Comparison of ENCODE assay signal across 9 mouse cellular contexts in the genomic region with DNA sequence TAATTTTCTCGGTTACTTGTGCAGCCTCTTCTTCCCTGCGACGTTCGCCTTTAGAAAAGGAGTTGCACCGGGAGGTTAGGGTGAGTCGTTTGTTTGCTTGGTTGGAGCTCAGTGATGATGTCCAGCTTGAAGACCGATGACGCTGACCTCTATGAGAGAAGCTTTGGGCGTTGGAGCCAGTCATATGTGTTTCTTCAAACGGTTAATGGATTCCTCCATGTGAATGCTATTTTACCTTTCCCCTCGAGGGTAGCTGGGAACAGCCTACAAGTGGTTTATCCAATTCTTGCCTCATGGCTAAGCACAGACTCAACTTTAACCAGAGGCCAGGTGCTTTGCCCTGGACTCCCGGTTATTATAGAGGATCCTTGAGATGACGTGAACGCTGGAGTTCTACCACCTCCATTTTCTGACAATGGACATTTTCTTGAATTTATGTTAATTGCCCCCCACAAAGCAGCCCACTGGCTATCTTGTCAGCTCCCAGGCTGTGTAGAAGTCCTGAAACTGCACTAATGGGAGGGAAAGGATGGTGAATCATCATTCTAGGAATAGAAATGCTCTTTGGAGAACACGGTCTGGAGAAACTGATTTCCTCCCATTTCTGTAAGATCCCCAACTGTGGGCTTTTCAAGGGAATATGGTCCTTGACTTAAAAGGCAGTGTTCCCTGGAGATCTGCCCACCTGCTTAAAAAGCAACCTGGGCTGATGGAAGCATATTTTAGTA. TPM values are rescaled to one million over a fixed set of nuclear protein-coding genes. Genes with fewer than 3 reads are reported as not detected.
DNase-seq lines count a peak whose midpoint lies in the region; ATAC-seq and TF ChIP-seq lines count a peak whose summit lies in the region.
"Had no signal": no experiment of that assay in that cellular context is flagged by ENCODE, and none has a peak within 500 bp of the region (broad histone marks: within the 10 kb centered on the region; RNA-seq: fewer than 3 reads in every experiment).

No protein-coding gene starts in this region.

- 5% methylated on average over 15 of the region's 15 CpGs for WGBS in forebrain, embryonic 13.5 days
- 6% methylated on average over 15 of the region's 15 CpGs for WGBS in midbrain, embryonic 10.5 days

- H3K36me3 ChIP-seq in E14TG2a.4 (ENCODE audit: insufficient read depth, low read length), result no peaks in the 10 kb centered on the region
- H3K36me3 ChIP-seq in forebrain, embryonic 13.5 days (ENCODE audit: poor library complexity, severe bottlenecking), result no peaks in the 10 kb centered on the region
- no peaks in the 10 kb centered on the region for H3K36me3 ChIP-seq in midbrain, embryonic 10.5 days
- H3K36me3 ChIP-seq: G1E had no signal

- intact Hi-C loops in gastrocnemius, postnatal 14 days (cut with DNase I; ENCODE audit: low total_unique reads), result no loop called here

- DNase-seq in gastrocnemius, adult 18-20 months (ENCODE audit: low spot score), result peak; percentile 48
- DNase-seq in gastrocnemius, postnatal 14 days, result no peak
- DNase-seq in kidney, adult 9 months, result peak; percentile 78
- DNase-seq in midbrain, embryonic 10.5 days (ENCODE audit: low spot score), result no peak
- DNase-seq in urinary bladder, postnatal 10 days (ENCODE audit: low spot score), result no peak
- no peak for DNase-seq in adrenal gland, postnatal 10 days

- peaks cover 31% of the 10 kb centered on the region for H3K27me3 ChIP-seq in E14TG2a.4 (ENCODE audit: insufficient read depth, low read length)
- peaks cover 14% of the 10 kb centered on the region for H3K27me3 ChIP-seq in forebrain, embryonic 13.5 days
- H3K27me3 ChIP-seq in midbrain, embryonic 10.5 days (ENCODE audit: low read depth, poor library complexity, severe bottlenecking), result peaks cover 20% of the 10 kb centered on the region

- peak overlapping the region; percentile 95 for H3K27ac ChIP-seq in forebrain, embryonic 13.5 days
- peak overlapping the region; percentile 93 for H3K27ac ChIP-seq in midbrain, embryonic 10.5 days (replicated peaks)

- H3K9me3 ChIP-seq in E14TG2a.4 (ENCODE audit: low read length), result no peaks in the 10 kb centered on the region
- no peaks in the 10 kb centered on the region for H3K9me3 ChIP-seq in forebrain, embryonic 13.5 days (replicated peaks)
- no peaks in the 10 kb centered on the region for H3K9me3 ChIP-seq in midbrain, embryonic 10.5 days (replicated peaks)

- H3K9ac ChIP-seq in forebrain, embryonic 13.5 days, result peak overlapping the region; percentile 66

- peaks cover 17% of the 10 kb centered on the region for H3K4me1 ChIP-seq in E14TG2a.4 (replicated peaks; ENCODE audit: low read depth, low read length)
- H3K4me1 ChIP-seq in forebrain, embryonic 13.5 days, result peaks cover 21% of the 10 kb centered on the region
- H3K4me1 ChIP-seq in midbrain, embryonic 10.5 days, result peaks cover 18% of the 10 kb centered on the region

- peak overlapping the region; percentile 66 for H3K4me2 ChIP-seq in forebrain, embryonic 13.5 days

- peak; percentile 17 for ATAC-seq in forebrain, embryonic 13.5 days

- peak overlapping the region; percentile 97 for H3K4me3 ChIP-seq in E14TG2a.4 (replicated peaks; ENCODE audit: low read length)
- peak overlapping the region; percentile 94 for H3K4me3 ChIP-seq in forebrain, embryonic 13.5 days
- H3K4me3 ChIP-seq in midbrain, embryonic 10.5 days, result peak overlapping the region; percentile 94

- TF ChIP-seq CTCF in E14TG2a.4 (conservative IDR thresholded peaks at IDR 0.05; ENCODE audit: low read length), result no peak

RNA-seq across cellular contexts. Expression of a gene that starts 0.8 kb away (rescaled TPM):
- 100 to 1,000 TPM in 1 of 2 experiments, 10 to 100 TPM in 1; 78.4 to 118 TPM for total RNA-seq in gastrocnemius, adult 18-20 months (2021)
- 100 to 1,000 TPM; 130 to 152 TPM for total RNA-seq in gastrocnemius, postnatal 14 days (2021)
- 85.6 and 94.0 TPM in 2 replicates for polyA plus RNA-seq in forebrain, embryonic 13.5 days (2015; fragmentation: Nextera tagmentation; extraction: Ambion mirVana)
- 61.9 and 74.7 TPM in 2 replicates for polyA plus RNA-seq in midbrain, embryonic 10.5 days (2016; fragmentation: Nextera tagmentation; extraction: Ambion mirVana)
- total RNA-seq in adrenal gland, postnatal 10 days (2021), result 100 to 1,000 TPM; 262 to 303 TPM

Comparison
In these comparisons a context has a peak if more than half of its experiments do, and no peak if none do; other contexts are left out.
1. DNase-seq: peak in gastrocnemius, adult 18-20 months (single experiment) and kidney, adult 9 months (single experiment); none in gastrocnemius, postnatal 14 days (single experiment), midbrain, embryonic 10.5 days (single experiment), urinary bladder, postnatal 10 days (single experiment) and adrenal gland, postnatal 10 days (single experiment).
2. Peak in every context shown above with its lines, with median percentiles within 50 percentile points of each other: H3K4me3 ChIP-seq.